Mouse (Mus musculus): ENCODE measurements around the gene Spns2. TPM values are rescaled to one million over a fixed set of nuclear protein-coding genes. Genes with fewer than 3 reads are reported as not detected.
A peak's percentile ranks its signal among the peaks of the same experiment; 100 is the strongest.
"Not testable (repeated sequence)": the region's sequence is repeated elsewhere in the genome, so short reads cannot be mapped to it uniquely, and the experiment has no call there.

The Spns2 gene
- polyA plus RNA-seq, 1 experiment from 2014 or later: 10.6 TPM

DNA sequence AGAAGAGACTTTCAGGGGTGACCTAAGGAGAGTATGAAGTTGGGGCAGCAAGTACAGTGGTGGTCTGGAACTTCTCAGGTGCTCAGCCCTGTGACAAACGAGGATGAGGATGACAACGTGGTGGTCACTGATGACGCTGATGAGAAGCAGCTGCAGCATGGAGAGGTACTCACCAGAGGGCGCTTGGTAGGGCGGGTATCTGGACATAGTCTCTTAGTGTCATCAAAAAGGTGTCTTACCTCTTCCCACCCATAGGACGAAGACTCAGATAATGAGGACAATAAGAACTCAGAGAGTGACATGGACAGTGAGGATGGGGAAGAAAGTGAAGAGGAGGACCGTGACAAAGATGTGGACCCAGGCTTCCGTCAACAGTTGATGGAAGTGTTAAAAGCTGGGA lies 42.2 kb downstream of the Spns2 start:
- H3K4me3 ChIP-seq: no peak overlapping the region
- H3K9ac ChIP-seq: no peak overlapping the region
- ATAC-seq (ENCODE audit: insufficient number of reproducible peaks, low FRiP score, low TSS enrichment, low read depth): no peak
- peaks cover 100% of the 10 kb centered on the region for H3K36me3 ChIP-seq
- 82% methylated on average over 8 of the region's 8 CpGs for WGBS
- no peak overlapping the region for H3K4me2 ChIP-seq
- peaks cover 1% of the 10 kb centered on the region for H3K4me1 ChIP-seq
- H3K9me3 ChIP-seq: no peaks in the 10 kb centered on the region
- H3K27me3 ChIP-seq: no peaks in the 10 kb centered on the region
- no peak overlapping the region for H3K27ac ChIP-seq

DNA sequence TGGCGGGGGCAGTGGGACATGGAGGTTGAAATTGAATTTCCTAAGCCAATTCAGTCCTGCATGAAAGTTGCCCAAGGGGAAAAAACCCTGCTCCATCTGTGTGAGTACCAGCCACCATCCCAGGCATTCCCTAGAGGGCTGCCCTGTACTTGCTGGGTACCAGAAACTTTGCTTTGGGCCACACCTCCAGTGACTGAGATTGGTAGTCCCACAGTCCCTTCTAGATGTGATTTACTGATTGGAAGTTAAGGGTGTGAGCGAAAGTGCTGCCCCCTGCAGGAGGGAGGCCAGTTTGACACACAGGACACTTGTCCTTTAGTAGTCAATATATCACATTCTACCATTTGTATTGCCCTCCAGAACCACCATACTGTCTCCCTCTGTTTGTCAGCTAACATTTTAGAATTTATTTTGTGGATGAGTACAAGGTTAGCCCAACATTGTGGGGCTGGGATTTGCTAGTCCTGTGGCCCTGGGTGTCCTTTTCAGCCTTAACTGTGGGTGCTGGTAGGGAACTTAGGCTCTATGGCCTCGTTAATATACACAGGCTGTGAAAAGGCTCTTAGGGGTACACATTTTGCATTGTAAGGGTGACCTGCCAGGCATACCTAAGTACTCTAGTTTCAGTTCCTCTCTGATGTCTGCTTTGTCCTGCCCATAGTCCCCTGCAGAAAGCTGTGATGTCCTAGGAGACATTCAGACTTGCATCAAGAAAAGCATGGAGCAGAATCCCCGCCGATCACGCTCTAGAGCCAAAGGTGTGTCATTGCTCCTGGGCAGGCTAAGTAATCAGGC lies 43.2 kb downstream of the Spns2 start:
- Histone ChIP-seq H3K27me3 (no peaks in the 10 kb centered on the region), H3K4me1 (peaks cover 9% of the 10 kb centered on the region), H3K9ac (no peak overlapping the region), H3K27ac (no peak overlapping the region), H3K4me2 (no peak overlapping the region), H3K4me3 (no peak overlapping the region), H3K36me3 (peaks cover 91% of the 10 kb centered on the region), H3K9me3 (no peaks in the 10 kb centered on the region)
- ATAC-seq (ENCODE audit: insufficient number of reproducible peaks, low FRiP score, low TSS enrichment, low read depth): no peak
- 88% methylated on average over 6 of the region's 6 CpGs for whole genome bisulfite sequencing

- Histone ChIP-seq H3K27me3 (no peaks in the 10 kb centered on the region), H3K36me3 (peaks cover 37% of the 10 kb centered on the region), H3K4me1 (peaks cover 13% of the 10 kb centered on the region), H3K9ac (peak within 1 kb of the TSS; percentile 83), H3K4me3 (peak within 1 kb of the TSS; percentile 87), H3K4me2 (peak within 1 kb of the TSS; percentile 84), H3K9me3 (no peaks in the 10 kb centered on the region), H3K27ac (peak within 1 kb of the TSS; percentile 91)
- ATAC-seq (ENCODE audit: insufficient number of reproducible peaks, low FRiP score, low TSS enrichment, low read depth): peak; percentile 88
- WGBS: under 1% methylated on average over 46 of the region's 46 CpGs
Observed at GRCm38 (mm10) chr11:72440965-72441664, 48.6 kb downstream of the Spns2 start, which contains the start of gene Mybbp1a. Mybbp1a (plus strand) TSS chr11:72441355.

GRCm38 (mm10) chr11:72440597-72440964 lies 49.1 kb downstream of the Spns2 start:
- H3K27me3 ChIP-seq; ATAC-seq (ENCODE audit: insufficient number of reproducible peaks, low FRiP score, low TSS enrichment, low read depth); H3K9me3 ChIP-seq: not testable (repeated sequence)
- peak overlapping the region; percentile 84 for H3K4me2 ChIP-seq
- peak overlapping the region; percentile 91 for H3K27ac ChIP-seq
- peak overlapping the region; percentile 87 for H3K4me3 ChIP-seq
- peaks cover 31% of the 10 kb centered on the region for H3K36me3 ChIP-seq
- peaks cover 18% of the 10 kb centered on the region for H3K4me1 ChIP-seq
- 40% methylated on average over 6 of the region's 6 CpGs for WGBS
- H3K9ac ChIP-seq: peak overlapping the region; percentile 83

DNA sequence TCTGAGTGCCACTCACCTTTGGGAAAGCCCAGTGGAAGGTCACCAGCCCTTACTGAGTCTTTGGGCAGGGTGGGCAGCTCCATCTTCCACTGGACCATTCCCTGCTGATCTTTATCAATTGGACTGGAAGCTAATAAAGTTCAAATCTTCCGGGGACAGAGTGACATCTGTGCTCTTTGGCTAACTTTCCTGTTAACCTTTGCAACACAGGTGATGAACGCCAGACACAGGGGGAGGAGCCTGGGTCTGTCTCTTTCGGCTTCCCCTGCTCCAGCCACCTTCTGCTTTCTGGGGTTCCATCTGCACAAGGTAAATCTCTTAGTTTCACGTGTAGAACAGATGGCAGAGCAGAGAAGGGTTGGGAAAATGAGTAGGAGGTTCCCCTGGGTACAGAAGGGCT lies 51.3 kb downstream of the Spns2 start:
- Histone ChIP-seq H3K4me2 (no peak overlapping the region), H3K4me3 (no peak overlapping the region), H3K4me1 (peaks cover 29% of the 10 kb centered on the region), H3K36me3 (peaks cover 10% of the 10 kb centered on the region), H3K27ac (no peak overlapping the region), H3K9ac (no peak overlapping the region), H3K27me3 (no peaks in the 10 kb centered on the region), H3K9me3 (no peaks in the 10 kb centered on the region)
- WGBS: 47% methylated on average over 4 of the region's 4 CpGs
- ATAC-seq (ENCODE audit: insufficient number of reproducible peaks, low FRiP score, low TSS enrichment, low read depth): no peak

- Histone ChIP-seq H3K27me3 (no peaks in the 10 kb centered on the region), H3K36me3 (no peaks in the 10 kb centered on the region), H3K27ac (no peak overlapping the region), H3K4me3 (no peak overlapping the region), H3K4me2 (0 out of 2 replicates have a peak overlapping the region, but pooled peaks have one; percentile 12), H3K4me1 (peaks cover 23% of the 10 kb centered on the region), H3K9me3 (no peaks in the 10 kb centered on the region), H3K9ac (no peak overlapping the region)
- 85% methylated on average over 16 of the region's 16 CpGs for WGBS
- no peak for ATAC-seq (ENCODE audit: insufficient number of reproducible peaks, low FRiP score, low TSS enrichment, low read depth)
Observed at GRCm38 (mm10) chr11:72436756-72437650, 52.7 kb downstream of the Spns2 start.

DNA sequence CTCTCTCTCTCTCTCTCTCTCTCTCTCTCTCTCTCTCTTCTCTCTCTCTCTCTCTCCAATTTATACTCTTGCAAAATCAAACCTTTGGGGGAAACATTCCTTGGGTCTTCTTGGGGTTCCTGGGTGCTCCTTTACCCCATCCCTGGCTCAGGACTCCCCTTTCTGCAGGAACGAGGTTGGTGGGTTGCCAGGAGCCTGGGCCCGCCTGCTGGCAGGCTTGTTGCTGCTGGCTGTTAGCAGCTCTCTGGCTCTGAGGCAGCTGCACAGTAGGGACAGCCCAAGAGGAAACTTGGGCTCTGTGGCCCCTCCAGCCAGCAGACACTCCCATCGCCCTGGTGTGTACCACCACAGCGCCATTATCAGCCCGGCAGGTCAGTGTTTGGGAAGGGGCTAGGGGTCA lies 53.4 kb downstream of the Spns2 start:
- Histone ChIP-seq H3K4me1 (peaks cover 19% of the 10 kb centered on the region), H3K9me3 (no peaks in the 10 kb centered on the region), H3K9ac (no peak overlapping the region), H3K27me3 (no peaks in the 10 kb centered on the region), H3K27ac (no peak overlapping the region), H3K4me2 (0 out of 2 replicates have a peak overlapping the region, but pooled peaks have one; percentile 12), H3K4me3 (no peak overlapping the region), H3K36me3 (no peaks in the 10 kb centered on the region)
- no peak for ATAC-seq (ENCODE audit: insufficient number of reproducible peaks, low FRiP score, low TSS enrichment, low read depth)
- WGBS: 71% methylated on average over 5 of the region's 5 CpGs

GRCm38 (mm10) chr11:72435694-72436045 lies 54.0 kb downstream of the Spns2 start:
- H3K4me3 ChIP-seq: 0 out of 2 replicates have a peak overlapping the region, but pooled peaks have one; percentile 4
- WGBS: 47% methylated on average over 2 of the region's 2 CpGs
- H3K9me3 ChIP-seq: no peaks in the 10 kb centered on the region
- ATAC-seq (ENCODE audit: insufficient number of reproducible peaks, low FRiP score, low TSS enrichment, low read depth): no peak
- no peak overlapping the region for H3K4me2 ChIP-seq
- H3K4me1 ChIP-seq: peaks cover 19% of the 10 kb centered on the region
- H3K36me3 ChIP-seq: no peaks in the 10 kb centered on the region
- no peak overlapping the region for H3K9ac ChIP-seq
- peak overlapping the region; percentile 65 for H3K27ac ChIP-seq
- H3K27me3 ChIP-seq: no peaks in the 10 kb centered on the region

DNA sequence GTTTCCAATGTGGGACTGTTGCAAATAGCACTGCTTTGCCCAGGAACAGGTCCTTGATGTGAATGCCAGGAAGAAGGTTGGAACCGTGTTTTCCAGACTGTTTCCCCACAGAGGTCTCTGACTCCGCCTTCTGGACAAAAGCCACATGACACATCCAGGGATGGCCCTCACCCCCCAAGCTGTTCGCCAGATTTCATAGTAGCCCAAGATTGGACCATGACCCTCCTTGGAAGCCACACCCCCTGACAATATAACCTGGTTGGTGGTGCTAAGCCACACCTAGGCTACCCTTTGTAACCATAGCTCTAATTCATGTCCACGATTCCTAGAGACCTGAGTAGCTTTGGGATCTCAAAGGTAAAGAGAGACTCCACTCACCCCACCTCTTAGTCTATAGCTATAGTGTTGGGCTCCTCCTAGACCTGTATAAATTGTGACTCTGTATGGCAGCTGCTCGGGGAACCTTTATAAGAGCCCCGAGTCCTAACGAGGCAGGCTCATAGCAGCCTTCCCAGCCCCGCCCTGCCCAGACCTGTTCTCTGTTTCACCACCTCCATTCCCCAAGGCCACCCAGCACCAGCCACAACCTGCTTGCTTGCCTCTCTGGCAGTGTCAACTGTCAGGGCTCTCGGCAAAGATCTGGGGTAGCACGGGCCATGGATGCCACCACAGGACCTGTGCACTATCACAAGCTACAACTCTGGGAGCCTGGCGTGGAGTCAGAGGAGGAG lies 54.6 kb downstream of the Spns2 start, which contains the start of gene Ggt6:
Gene Ggt6, plus strand, starts transcription at position 564 of the 731 bp plus-strand sequence.
- peak within 1 kb of the TSS; percentile 65 for H3K27ac ChIP-seq
- H3K9ac ChIP-seq: no peak within 1 kb of the TSS
- H3K4me1 ChIP-seq: peaks cover 19% of the 10 kb centered on the region
- 44% methylated on average over 11 of the region's 11 CpGs for WGBS
- 0 out of 2 replicates have a peak within 1 kb of the TSS, but pooled peaks have one; percentile 12 for H3K4me2 ChIP-seq
- H3K27me3 ChIP-seq: no peaks in the 10 kb centered on the region
- 0 out of 2 replicates have a peak within 1 kb of the TSS, but pooled peaks have one; percentile 4 for H3K4me3 ChIP-seq
- no peak for ATAC-seq (ENCODE audit: insufficient number of reproducible peaks, low FRiP score, low TSS enrichment, low read depth)
- H3K9me3 ChIP-seq: no peaks in the 10 kb centered on the region
- H3K36me3 ChIP-seq: no peaks in the 10 kb centered on the region

- not testable (repeated sequence) for H3K27ac ChIP-seq; H3K4me2 ChIP-seq; H3K4me1 ChIP-seq; H3K9me3 ChIP-seq; H3K4me3 ChIP-seq; H3K27me3 ChIP-seq; H3K9ac ChIP-seq; H3K36me3 ChIP-seq; ATAC-seq (ENCODE audit: insufficient number of reproducible peaks, low FRiP score, low TSS enrichment, low read depth)
- WGBS: 68% methylated on average over 9 of the region's 9 CpGs
Observed at GRCm38 (mm10) chr11:72430311-72431068, 59.2 kb downstream of the Spns2 start.

All from limb, embryonic 15.5 days (tissue).